Mouse (Mus musculus): ENCODE results near the gene Ccdc89. TPM values are rescaled to one million over a fixed set of nuclear protein-coding genes. Genes with fewer than 3 reads are reported as not detected.

Gene Ccdc89
- polyA plus RNA-seq, 1 experiment, result 0.18 TPM

GRCm38 (mm10) chr7:90443101-90444091, 17.0 kb downstream of the Ccdc89 start:
- peak overlapping the region; percentile 71 for H3K4me3 ChIP-seq (ENCODE audit: control insufficient read depth, insufficient read depth, low read length)
- TF ChIP-seq CTCF (IDR thresholded peaks at IDR 0.05; ENCODE audit: borderline replicate concordance, control insufficient read depth, extremely low read depth, insufficient read depth, low read length, poor library complexity), result no peak
- TF ChIP-seq POLR2A (IDR thresholded peaks at IDR 0.05; ENCODE audit: control insufficient read depth, extremely low read depth, insufficient read depth, low read length, poor library complexity), result no peak
- DNase-seq, result peak; percentile 69
- WGBS, result under 1% methylated on average over 123 of the region's 123 CpGs
- no peak overlapping the region for H3K27ac ChIP-seq (ENCODE audit: control insufficient read depth, insufficient read depth, low read length)
- no peaks in the 10 kb centered on the region for H3K27me3 ChIP-seq (ENCODE audit: control insufficient read depth, insufficient read depth, low read length)
- H3K4me1 ChIP-seq (replicated peaks; ENCODE audit: control insufficient read depth, insufficient read depth, low read length), result no peaks in the 10 kb centered on the region
- no peaks in the 10 kb centered on the region; the same call in 1 of the 2 replicates for H3K36me3 ChIP-seq (ENCODE audit: control insufficient read depth, insufficient read depth, low read length)

DNA sequence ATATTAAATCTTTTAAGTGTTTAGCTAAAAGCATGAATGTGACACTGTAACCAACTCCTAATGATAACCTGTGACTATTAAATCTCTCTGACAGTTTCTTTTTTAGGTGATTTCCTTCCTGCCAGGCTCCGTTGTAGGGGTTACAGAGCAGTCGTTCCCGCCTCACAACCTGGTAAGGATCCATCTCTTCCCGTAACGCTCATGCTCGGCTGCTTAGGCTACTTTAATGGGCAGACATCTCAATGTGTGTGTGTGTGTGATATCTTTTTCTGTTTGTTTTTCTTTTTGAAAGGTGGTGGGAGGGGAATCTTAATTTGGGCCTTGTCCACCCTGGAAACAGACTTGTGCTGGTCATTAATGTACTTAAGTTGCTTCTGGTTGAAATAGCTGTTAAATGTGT, 17.8 kb downstream of the Ccdc89 start:
- 1% methylated on average over 6 of the region's 6 CpGs for WGBS
- H3K36me3 ChIP-seq (ENCODE audit: control insufficient read depth, insufficient read depth, low read length), result peaks cover 3% of the 10 kb centered on the region; the same call in 1 of the 2 replicates
- no peaks in the 10 kb centered on the region for H3K27me3 ChIP-seq (ENCODE audit: control insufficient read depth, insufficient read depth, low read length)
- TF ChIP-seq POLR2A (IDR thresholded peaks at IDR 0.05; ENCODE audit: control insufficient read depth, extremely low read depth, insufficient read depth, low read length, poor library complexity) (no peak), CTCF (IDR thresholded peaks at IDR 0.05; ENCODE audit: borderline replicate concordance, control insufficient read depth, extremely low read depth, insufficient read depth, low read length, poor library complexity) (no peak)
- DNase-seq, result no peak
- H3K4me1 ChIP-seq (replicated peaks; ENCODE audit: control insufficient read depth, insufficient read depth, low read length), result no peaks in the 10 kb centered on the region
- peak overlapping the region; percentile 71 for H3K4me3 ChIP-seq (ENCODE audit: control insufficient read depth, insufficient read depth, low read length)
- H3K27ac ChIP-seq (ENCODE audit: control insufficient read depth, insufficient read depth, low read length), result no peak overlapping the region

- Histone ChIP-seq H3K4me1 (replicated peaks; ENCODE audit: control insufficient read depth, insufficient read depth, low read length) (peaks cover 4% of the 10 kb centered on the region; the same call in 1 of the 2 replicates), H3K27ac (ENCODE audit: control insufficient read depth, insufficient read depth, low read length) (no peak overlapping the region)
Observed at GRCm38 (mm10) chr7:90456149-90456844, 29.9 kb downstream of the Ccdc89 start.

GRCm38 (mm10) chr7:90456845-90457468, 30.6 kb downstream of the Ccdc89 start, which contains the start of gene Tmem126a:
Gene Tmem126a (minus strand): TSS chr7:90457229.
- H3K4me1 ChIP-seq (replicated peaks; ENCODE audit: control insufficient read depth, insufficient read depth, low read length), result peaks cover 4% of the 10 kb centered on the region; the same call in 1 of the 2 replicates
- DNase-seq, result peak; percentile 65
- peak; percentile 65; the same call in 1 of the 2 replicates for TF ChIP-seq POLR2A (IDR thresholded peaks at IDR 0.05; ENCODE audit: control insufficient read depth, extremely low read depth, insufficient read depth, low read length, poor library complexity)
- peak; percentile 65; the same call in 1 of the 2 replicates for TF ChIP-seq CTCF (IDR thresholded peaks at IDR 0.05; ENCODE audit: borderline replicate concordance, control insufficient read depth, extremely low read depth, insufficient read depth, low read length, poor library complexity)
- peak within 1 kb of the TSS; percentile 77 for H3K4me3 ChIP-seq (ENCODE audit: control insufficient read depth, insufficient read depth, low read length)
- no peak within 1 kb of the TSS for H3K27ac ChIP-seq (ENCODE audit: control insufficient read depth, insufficient read depth, low read length)
- under 1% methylated on average over 41 of the region's 41 CpGs for WGBS
- peaks cover 5% of the 10 kb centered on the region; the same call in 1 of the 2 replicates for H3K36me3 ChIP-seq (ENCODE audit: control insufficient read depth, insufficient read depth, low read length)
- no peaks in the 10 kb centered on the region for H3K27me3 ChIP-seq (ENCODE audit: control insufficient read depth, insufficient read depth, low read length)

More at GRCm38 (mm10) chr7:90456149-90456844, 29.9 kb downstream of the Ccdc89 start:
- Histone ChIP-seq H3K27me3 (ENCODE audit: control insufficient read depth, insufficient read depth, low read length) (no peaks in the 10 kb centered on the region), H3K36me3 (ENCODE audit: control insufficient read depth, insufficient read depth, low read length) (peaks cover 8% of the 10 kb centered on the region), H3K4me3 (ENCODE audit: control insufficient read depth, insufficient read depth, low read length) (no peak overlapping the region)
- TF ChIP-seq CTCF (IDR thresholded peaks at IDR 0.05; ENCODE audit: borderline replicate concordance, control insufficient read depth, extremely low read depth, insufficient read depth, low read length, poor library complexity), result no peak
- WGBS, result 19% methylated on average over 7 of the region's 7 CpGs
- no peak for DNase-seq

DNA sequence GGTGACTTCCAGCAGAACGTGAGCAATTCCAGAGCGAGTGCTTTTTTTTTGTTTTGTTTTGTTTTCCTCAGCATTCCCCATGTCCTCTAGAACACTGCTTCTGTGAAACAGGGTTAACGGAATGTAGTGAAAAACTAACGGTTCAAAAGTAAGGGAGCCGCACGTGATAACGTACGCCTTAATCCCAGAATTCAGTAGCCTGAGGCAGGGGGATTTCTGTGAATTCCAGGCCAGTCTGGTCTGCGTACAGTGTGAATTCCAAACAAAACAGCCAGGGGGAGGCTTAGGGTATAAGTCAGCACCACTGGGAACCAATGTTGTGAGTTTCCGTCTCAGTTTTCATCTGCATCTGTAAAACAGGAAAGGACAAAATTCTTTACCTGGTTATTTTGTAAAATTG, 31.1 kb downstream of the Ccdc89 start:
- H3K4me1 ChIP-seq (replicated peaks; ENCODE audit: control insufficient read depth, insufficient read depth, low read length), result peaks cover 4% of the 10 kb centered on the region; the same call in 1 of the 2 replicates
- TF ChIP-seq POLR2A (IDR thresholded peaks at IDR 0.05; ENCODE audit: control insufficient read depth, extremely low read depth, insufficient read depth, low read length, poor library complexity) (no peak), CTCF (IDR thresholded peaks at IDR 0.05; ENCODE audit: borderline replicate concordance, control insufficient read depth, extremely low read depth, insufficient read depth, low read length, poor library complexity) (no peak)
- DNase-seq, result no peak
- peak overlapping the region; percentile 77 for H3K4me3 ChIP-seq (ENCODE audit: control insufficient read depth, insufficient read depth, low read length)
- H3K27ac ChIP-seq (ENCODE audit: control insufficient read depth, insufficient read depth, low read length), result no peak overlapping the region
- H3K27me3 ChIP-seq (ENCODE audit: control insufficient read depth, insufficient read depth, low read length), result no peaks in the 10 kb centered on the region
- WGBS, result 8% methylated on average over 10 of the region's 10 CpGs
- no peaks in the 10 kb centered on the region; the same call in 1 of the 2 replicates for H3K36me3 ChIP-seq (ENCODE audit: control insufficient read depth, insufficient read depth, low read length)

- no peak for DNase-seq
- no peak overlapping the region for H3K4me3 ChIP-seq (ENCODE audit: control insufficient read depth, insufficient read depth, low read length)
- H3K27ac ChIP-seq (ENCODE audit: control insufficient read depth, insufficient read depth, low read length), result no peak overlapping the region
- no peak for TF ChIP-seq CTCF (IDR thresholded peaks at IDR 0.05; ENCODE audit: borderline replicate concordance, control insufficient read depth, extremely low read depth, insufficient read depth, low read length, poor library complexity)
- TF ChIP-seq POLR2A (IDR thresholded peaks at IDR 0.05; ENCODE audit: control insufficient read depth, extremely low read depth, insufficient read depth, low read length, poor library complexity), result no peak
- peaks cover 4% of the 10 kb centered on the region; the same call in 1 of the 2 replicates for H3K4me1 ChIP-seq (replicated peaks; ENCODE audit: control insufficient read depth, insufficient read depth, low read length)
- 81% methylated on average over 10 of the region's 10 CpGs for WGBS
- H3K27me3 ChIP-seq (ENCODE audit: control insufficient read depth, insufficient read depth, low read length), result no peaks in the 10 kb centered on the region
- H3K36me3 ChIP-seq (ENCODE audit: control insufficient read depth, insufficient read depth, low read length), result no peaks in the 10 kb centered on the region
Observed at GRCm38 (mm10) chr7:90460330-90460729, 34.0 kb downstream of the Ccdc89 start.

All from thymus, adult 2 months (tissue).